Mouse (Mus musculus) kidney, adult 11 months (tissue): ENCODE measurements around the gene Hopx.

Source experiments
- DNase-seq: peaks from one replicate; pipeline ENCODE4 v3.0.0; 2022

Gene Hopx

GRCm38 (mm10) chr5:77131879-77132278 is 17.0 kb upstream of the Hopx start:
- no peak for DNase-seq

DNA sequence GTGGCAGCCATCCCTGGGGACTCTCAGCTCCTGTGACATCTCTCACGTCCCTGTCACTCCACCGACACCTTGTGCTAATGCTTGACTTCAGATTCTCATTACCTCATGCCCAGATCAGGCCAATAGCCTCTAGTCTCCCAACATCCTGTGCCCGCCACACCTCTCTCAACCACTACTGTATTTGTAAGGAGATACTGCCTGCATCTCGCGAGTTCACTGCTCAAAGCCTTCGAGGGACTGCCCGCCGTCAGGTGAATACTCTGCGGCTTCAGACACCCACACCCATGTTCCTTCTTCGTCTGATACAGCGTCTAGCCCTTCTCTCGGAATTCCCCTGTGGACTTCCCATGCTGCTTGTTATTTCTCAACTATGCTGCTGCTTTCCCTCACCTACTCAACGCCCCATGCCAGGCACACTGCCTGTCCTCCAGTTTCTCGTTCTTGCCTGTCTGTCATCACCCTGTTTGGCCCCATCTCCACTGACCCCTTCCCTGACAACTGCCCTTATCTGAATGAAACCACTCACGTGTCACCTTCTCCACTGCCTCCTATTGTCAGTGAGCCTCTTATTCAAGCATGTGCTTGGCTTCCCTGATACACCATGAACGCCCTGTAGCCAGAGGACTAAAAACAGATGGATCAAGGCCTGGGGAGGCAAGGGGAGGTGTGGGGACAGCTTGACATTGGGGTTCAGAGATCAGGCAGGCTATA is 15.5 kb upstream of the Hopx start:
- DNase-seq = no peak

- no peak for DNase-seq
Observed at GRCm38 (mm10) chr5:77129907-77130306, 15.0 kb upstream of the Hopx start.

- no peak for DNase-seq
Observed at GRCm38 (mm10) chr5:77128854-77129253, 13.9 kb upstream of the Hopx start.

DNA sequence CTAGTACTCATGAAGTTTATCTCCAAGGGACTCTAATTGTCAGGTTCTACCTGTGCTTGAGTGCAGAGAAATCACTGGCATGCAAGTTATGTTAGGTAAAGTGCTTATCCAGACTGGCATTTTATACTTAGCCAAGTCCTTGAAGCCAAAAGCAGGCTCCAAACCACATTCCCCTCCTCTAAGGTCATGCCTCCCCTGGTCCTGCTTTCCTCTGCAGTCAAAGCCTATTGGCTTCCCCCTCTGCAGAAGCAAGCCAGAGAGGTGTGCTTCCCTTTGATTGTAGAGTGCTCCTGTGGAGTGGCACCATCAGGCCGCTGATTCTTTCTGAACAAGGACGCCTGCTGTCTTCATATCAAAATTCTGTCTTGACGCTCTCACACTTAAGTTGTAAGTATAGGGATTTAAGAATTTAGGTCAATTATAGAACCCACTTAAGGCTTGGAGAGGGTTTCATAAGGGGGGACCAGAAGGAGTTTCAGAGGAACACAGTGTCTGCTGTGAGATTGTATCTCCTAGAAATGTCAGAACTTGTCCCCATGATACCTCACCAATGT is 11.6 kb upstream of the Hopx start:
- DNase-seq = no peak

- DNase-seq = no peak
Observed at GRCm38 (mm10) chr5:77124817-77125283, 9.9 kb upstream of the Hopx start.

DNA sequence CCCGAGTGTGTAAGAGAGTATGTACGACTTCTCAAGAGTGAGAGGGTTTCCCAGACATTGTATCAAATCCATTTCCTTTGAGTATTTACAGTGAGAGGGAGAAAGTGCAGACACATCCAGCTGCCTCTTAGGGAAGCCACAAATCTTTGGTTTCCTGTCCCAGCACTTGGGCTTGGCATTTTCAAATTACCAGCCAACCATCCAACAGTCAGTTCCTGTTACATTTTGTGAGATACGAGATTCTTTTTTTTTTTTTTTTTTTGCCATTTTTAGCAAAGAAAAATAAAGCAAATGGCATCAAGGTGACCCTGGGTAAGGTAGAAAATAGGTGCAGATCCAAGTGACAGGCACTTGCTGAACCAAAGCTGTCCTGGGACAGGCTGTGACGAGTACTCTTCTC is 9.2 kb upstream of the Hopx start:
- no peak for DNase-seq

DNA sequence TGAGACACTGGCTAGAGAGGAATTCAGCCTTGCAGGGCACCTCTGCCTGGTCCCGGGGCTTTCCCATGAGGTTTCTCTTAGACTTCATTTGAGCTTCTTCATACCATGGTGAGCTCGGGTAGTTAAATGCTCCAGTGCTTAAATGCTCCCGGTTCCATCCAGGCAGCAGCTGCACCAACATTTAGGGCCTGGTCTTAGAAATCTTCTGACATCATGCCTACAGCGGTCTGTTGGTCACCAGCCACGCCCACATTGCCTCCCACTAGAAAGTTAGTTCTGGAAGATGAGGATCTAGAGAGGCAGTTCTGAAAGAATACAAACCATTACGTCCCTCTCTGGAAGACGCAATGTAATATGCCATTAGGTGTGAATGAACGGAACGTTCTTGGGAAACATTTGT is 8.7 kb upstream of the Hopx start:
- DNase-seq = no peak

DNA sequence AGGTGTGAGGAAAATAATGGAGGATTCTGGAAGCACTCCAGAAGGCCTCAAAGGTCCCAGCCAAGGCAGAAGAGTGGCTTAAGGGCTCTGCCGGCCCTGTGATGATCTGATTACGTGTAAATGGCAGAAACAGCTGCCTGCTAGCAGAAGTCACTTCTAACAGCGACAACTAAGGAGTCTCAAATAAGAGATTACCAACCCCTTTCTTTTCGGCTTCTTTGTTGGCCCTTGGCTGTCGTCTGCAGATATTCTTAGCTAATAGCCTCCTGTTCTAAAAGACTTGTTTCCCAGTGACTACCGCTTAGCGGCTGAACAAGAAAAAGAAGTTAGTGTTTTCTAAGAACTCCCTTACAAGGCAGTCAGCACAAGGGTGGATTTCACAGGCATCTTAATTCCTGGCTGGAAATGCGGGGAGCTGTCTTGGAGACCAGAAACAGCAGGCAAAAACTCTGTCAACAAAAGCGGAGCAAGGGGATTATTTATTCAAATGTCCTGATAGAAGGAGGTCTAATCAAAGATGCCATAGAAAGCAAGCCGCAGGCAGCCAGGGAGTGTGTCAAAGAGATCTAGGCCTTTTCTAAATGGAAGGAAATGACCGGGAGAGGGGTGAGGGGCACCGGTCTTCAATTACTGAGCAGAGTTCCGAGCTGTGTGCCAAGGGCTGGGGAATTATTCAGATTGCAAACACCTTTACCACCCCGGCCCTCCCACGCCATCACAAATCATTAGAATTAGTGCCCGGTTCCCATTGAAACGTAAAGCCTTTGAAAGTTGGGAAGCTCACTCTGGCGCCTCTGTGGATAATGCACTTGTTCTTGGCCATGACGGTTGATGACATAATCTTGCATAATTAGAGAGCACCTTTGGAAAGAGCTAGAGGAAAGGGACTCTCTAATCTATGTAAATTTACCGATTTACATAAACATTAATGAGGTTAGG is 7.6 kb upstream of the Hopx start:
- DNase-seq = no peak

DNA sequence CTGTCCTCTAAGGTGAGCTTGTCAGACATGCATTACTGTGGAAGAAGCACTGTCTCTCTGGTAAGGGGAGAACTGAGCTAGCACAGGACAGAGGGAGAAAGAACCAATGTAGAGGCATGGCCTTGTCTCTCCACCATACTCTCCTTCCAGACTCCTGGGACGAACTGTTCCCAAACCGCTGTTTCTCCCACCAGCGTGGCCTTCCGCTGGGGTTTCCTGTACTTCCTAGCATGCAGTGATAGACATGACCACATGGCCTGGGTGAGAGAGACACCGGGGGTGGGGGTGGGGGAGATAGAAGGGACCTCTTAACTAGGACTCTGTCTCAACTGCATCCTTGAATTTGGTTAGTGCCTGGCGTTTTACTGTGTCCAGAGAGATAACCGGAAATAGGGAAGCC is 5.8 kb upstream of the Hopx start:
- DNase-seq = no peak

DNA sequence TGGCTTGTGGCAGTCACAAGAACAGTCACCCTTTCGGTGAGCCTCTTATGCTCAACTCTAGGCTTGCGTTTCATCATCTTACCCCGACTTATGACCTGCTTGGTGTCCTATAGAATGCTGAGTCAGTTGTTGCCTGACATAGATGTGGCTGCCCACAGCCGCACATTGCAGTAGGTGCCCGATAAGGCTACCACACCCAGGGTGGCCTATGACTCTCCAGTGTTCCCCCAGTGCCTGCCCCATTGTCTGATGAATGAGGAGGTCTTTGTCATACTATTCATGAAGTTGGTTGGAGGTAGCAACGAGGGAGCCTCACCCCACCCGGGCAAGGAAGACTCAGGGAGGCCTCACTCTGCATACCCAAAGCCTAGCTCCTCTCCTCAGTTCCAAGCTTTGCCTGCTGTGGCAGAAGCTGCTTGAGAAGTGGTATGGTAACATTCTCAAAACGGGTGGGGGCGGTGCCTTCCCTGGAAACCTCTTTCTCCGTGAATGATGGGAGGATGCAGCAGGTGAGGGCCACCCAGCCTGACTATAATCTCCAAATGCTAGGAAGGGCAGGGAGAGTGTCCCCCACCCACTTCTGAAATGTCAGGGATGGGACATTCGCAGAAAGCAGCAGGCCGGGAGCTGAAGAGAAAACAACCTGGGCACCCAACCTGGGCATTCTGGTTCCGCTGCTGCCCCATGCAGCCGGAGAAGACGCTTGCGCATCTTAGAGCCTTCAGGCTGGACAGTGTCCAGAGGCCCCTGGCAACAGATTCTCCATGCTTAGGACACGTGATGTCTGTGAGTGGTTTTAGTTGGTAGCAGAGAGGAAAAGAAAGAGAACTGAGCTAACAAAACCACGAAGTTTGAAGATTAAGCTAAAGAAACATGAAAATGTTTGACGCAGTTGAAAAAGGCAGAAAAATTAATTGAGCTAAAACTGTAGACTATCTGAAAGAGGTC is 4.8 kb upstream of the Hopx start:
- no peak for DNase-seq

GRCm38 (mm10) chr5:77115732-77116131 is 811 bp upstream of the Hopx start:
- DNase-seq = no peak

DNA sequence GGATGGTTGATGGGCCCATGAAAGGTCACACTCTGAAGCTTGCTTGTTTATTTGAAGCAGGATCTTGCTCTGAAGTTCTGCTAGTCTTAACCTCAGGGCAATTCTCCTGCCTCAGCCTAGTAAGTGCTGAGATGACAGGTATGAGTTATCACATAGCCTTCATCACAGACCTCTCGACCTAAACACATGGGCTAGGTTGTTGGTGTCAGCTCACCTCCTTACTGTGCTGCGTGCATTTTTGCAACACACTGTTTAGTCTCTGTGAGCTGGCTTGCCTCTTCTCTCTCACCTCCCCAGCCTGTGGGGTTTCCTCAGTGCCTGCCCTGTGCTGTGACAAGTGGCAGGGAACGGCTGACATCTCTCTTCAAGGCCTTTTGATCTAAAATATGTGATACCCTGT is 1.1 kb downstream of the Hopx start:
- DNase-seq = no peak

GRCm38 (mm10) chr5:77112066-77112465 is 2.9 kb downstream of the Hopx start:
- no peak for DNase-seq

- no peak for DNase-seq
Observed at GRCm38 (mm10) chr5:77109814-77110213, 5.1 kb downstream of the Hopx start.

- DNase-seq = no peak
Observed at GRCm38 (mm10) chr5:77108806-77109205, 6.1 kb downstream of the Hopx start.

DNA sequence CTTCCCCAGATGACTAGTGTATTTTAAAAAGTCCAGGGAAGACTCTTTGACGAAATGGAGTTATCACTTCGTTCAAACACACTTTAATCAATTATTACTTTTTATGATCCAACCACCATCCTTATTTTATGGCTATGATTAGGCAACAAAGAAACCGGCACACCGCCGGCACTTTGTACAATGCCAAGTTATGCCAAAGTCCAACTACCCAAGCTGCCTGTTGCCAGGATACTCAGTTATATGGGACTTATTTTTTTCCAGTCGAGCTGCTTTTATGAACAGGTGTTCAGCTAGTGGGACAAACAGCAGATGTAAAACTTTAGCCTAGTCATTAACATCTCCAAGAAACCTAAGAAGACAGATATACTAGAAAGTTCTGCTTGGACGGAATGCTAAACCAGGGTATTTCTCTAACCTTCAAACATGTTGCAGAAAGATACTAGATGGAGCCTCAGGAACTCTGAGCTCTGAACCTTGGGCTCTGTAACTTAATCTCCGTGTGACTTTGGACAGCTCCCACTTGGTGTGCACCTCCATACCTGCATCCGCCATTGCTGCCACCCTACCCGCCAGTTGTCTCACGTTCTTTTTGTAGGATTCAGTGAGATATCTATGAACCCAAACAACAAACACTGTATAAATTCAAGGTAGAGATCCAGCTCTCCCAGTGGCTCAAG is 7.6 kb downstream of the Hopx start:
- peak; percentile 18 for DNase-seq

DNA sequence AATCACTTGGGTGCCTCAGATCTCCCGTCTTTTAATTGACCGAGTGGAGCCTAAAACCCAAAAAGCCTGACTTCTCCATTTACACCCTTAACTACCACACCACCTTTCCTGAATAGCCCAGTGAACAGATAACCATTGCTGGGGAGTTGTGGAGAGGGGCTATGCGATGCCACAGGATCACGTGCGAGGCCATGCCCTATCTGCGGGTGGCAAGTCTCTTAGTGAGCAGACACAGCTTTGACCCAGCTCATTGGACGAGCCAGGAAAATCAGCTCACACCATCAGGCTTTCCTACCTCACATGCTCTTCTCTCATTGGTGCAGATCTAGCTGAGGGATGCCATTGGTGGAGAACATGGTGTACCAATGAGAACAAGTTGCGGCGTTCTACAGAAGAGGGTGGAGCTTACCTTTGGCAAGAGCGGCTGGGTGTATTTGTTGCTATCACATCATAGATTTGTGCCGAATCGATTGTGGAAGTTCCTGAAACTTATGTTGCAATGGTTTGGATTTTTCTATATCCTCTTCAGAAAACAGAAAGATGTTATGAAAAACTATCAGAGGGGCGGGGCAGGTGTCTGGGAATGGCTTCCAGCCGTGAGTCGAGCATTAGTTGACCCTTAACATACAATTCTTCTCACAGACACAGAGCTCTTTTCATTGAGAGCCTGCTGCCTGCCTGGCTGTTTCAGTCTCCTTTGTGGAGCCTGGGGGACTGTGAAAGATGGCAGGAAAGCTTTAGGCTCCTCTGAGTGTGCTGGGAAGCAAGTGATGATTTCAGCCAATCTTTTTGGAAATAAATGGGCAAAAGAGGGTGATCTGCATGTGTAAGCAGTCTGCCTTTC is 12.2 kb downstream of the Hopx start:
- DNase-seq = no peak

DNA sequence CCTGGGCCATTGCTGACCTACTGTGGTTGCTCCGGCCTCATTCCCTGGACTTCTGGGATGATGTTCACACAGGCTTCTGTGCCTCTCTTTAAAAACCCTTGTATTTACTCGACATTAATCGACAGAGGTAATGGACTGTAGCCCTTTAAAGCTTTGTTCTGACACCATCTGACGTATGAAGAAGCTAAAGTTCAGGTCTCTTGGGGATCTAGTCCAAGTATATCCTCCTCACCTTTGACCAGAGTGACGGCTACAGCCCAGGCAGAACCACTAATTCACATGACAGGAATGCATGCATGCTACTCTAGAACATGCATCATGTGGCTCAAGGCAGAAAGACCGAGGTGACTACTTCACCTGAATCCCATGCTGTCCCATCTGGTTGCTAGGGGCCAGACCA is 14.2 kb downstream of the Hopx start:
- DNase-seq = no peak

- no peak for DNase-seq
Observed at GRCm38 (mm10) chr5:77099997-77100380, 14.9 kb downstream of the Hopx start.
